Mouse (Mus musculus) embryonic facial prominence, embryonic 14.5 days (tissue): ENCODE results near the gene Rab5c. TPM values are rescaled to one million over a fixed set of nuclear protein-coding genes. Genes with fewer than 3 reads are reported as not detected.

Source experiments
- ATAC-seq: fragments of 200-750 bp; cut with Nextera tagmentation; 2 replicates; pipeline ENCODE4 v1.8.0; 2017; ENCODE audit warnings: low read depth, moderate number of reproducible peaks, moderate TSS enrichment
- DNase-seq: peaks from one replicate; pipeline ENCODE4 v3.0.0-alpha.2; 2015; ENCODE audit warnings: low spot score
- H3K27ac ChIP-seq: fragments of 300-500 bp; sonication (generic); replicated peaks from 2 replicates; pipeline ENCODE4 v1.5.1; 2014; ENCODE audit warnings: low read depth, mild to moderate bottlenecking, low read length, moderate library complexity
- H3K27me3 ChIP-seq: fragments of 300-500 bp; sonication (generic); replicated peaks from 2 replicates; pipeline ENCODE4 v1.6.1; 2014; ENCODE audit warnings: low read length; ENCODE audit not compliant: control insufficient read depth, insufficient read depth
- H3K36me3 ChIP-seq: fragments of 300-500 bp; sonication (generic); 2 replicates; pipeline ENCODE4 v1.6.1; 2014; ENCODE audit warnings: low read length, mixed read lengths; ENCODE audit not compliant: control insufficient read depth, insufficient read depth
- H3K4me1 ChIP-seq: fragments of 300-500 bp; sonication (generic); 2 replicates; pipeline ENCODE4 v1.6.1; 2014; ENCODE audit warnings: antibody characterized with exemption, low read length; ENCODE audit not compliant: control insufficient read depth, insufficient read depth
- H3K4me2 ChIP-seq: fragments of 300-500 bp; sonication (generic); 2 replicates; pipeline ENCODE4 v1.6.1; 2014; ENCODE audit warnings: low read depth, mild to moderate bottlenecking, low read length, moderate library complexity, mixed read lengths
- H3K4me3 ChIP-seq: fragments of 300-500 bp; sonication (generic); 2 replicates; pipeline ENCODE4 v1.5.1; 2014; ENCODE audit warnings: low read depth, mild to moderate bottlenecking, low read length
- H3K9ac ChIP-seq: fragments of 300-500 bp; sonication (generic); 2 replicates; pipeline ENCODE4 v1.6.1; 2014; ENCODE audit warnings: low read depth, mild to moderate bottlenecking, low read length, moderate library complexity, mixed read lengths
- H3K9me3 ChIP-seq: fragments of 300-500 bp; sonication (generic); 2 replicates; pipeline ENCODE4 v1.6.1; 2016; ENCODE audit warnings: low read length; ENCODE audit not compliant: control insufficient read depth
- WGBS: fragments of 180-500 bp; shearing (Covaris S2); extraction: QIAGEN DNeasy Blood & Tissue Kit; methylation state at CpG from one replicate; pipeline ENCODE4 v1.1.7; 2014; 5-methylcytosine and 5-hydroxymethylcytosine counted together
- polyA plus RNA-seq: library from polyadenylated mRNA; unstranded; fragments of >200 nt; fragmentation: Nextera tagmentation; extraction: Ambion mirVana; gene quantifications from 2 replicates; pipeline ENCODE4 v1.2.1, GENCODE M21; 2014

The Rab5c gene
- polyA plus RNA-seq, 1 experiment from 2014 or later: 70.7 TPM

DNA sequence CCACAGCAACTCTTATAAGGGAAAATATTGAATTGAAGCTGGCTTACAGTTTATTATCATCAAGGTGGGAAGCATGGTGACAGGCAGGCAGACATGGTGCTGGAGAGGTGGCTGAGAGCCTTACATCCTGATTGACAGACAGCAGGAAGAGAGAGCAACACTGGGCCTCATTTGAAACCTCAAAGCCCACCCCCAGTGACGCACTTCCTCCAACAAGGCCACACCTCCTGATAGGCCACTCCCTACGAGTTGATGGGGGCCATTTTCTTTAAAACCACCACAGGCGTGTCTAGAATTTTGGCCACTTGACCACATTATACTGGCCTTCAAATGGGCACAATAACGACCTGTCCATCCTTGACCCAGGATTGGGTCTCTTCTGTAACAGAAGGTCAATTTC, 36.2 kb upstream of the Rab5c start:
- H3K4me3 ChIP-seq: no peak overlapping the region
- H3K9me3 ChIP-seq: no peaks in the 10 kb centered on the region
- H3K4me2 ChIP-seq: no peak overlapping the region
- H3K9ac ChIP-seq: no peak overlapping the region
- 0 out of 2 replicates have a peak, but pooled peaks cover 5% of the 10 kb centered on the region for H3K4me1 ChIP-seq
- ATAC-seq (no peak), DNase-seq (no peak)
- H3K27ac ChIP-seq: no peak overlapping the region
- no peaks in the 10 kb centered on the region for H3K27me3 ChIP-seq
- 0 out of 2 replicates have a peak, but pooled peaks cover 3% of the 10 kb centered on the region for H3K36me3 ChIP-seq
- WGBS: 75% methylated on average over 4 of the region's 4 CpGs

DNA sequence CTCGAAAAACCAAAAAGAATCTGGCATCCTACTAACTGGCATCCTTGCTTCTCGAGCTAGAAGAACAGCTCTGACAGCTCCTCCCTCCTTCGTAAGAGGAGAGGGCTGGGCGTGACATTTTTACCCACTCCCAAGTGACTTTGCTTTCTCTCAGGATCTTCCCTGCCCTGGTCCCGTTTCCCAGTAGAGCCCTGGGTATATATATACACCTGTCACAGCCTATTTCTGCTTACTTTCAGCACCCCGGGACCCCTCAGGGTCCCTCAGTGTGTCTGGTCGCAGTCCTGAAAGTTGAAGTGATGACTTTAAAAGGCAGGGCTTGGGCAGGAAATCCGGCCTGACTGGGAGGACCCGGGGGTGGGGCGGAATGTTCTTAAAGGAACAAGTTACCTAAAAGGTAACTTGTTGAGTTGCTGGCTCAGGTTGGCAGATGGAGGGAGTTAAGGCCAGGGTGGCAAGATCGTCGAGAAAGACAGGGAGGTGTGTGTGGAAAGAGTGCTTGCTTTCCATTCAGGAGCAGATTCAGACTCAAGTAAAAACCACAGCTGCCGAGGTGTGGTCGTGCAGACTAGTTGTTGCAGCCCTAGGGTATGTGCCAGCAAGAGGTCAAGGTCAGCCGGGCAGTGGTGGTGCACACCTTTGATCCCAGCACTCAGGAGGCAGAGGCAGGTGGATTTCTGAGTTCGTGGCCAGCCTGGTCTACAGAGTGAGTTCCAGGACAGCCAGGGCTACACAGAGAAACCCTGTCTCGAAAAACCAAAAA, 32.8 kb upstream of the Rab5c start, which contains the start of gene Ghdc:
TSS of gene Ghdc (minus strand) at position 312 of the 763 bp plus-strand sequence.
- Histone ChIP-seq H3K27ac (peak within 1 kb of the TSS; percentile 61), H3K4me1 (0 out of 2 replicates have a peak, but pooled peaks cover 5% of the 10 kb centered on the region), H3K36me3 (no peaks in the 10 kb centered on the region), H3K9me3 (no peaks in the 10 kb centered on the region), H3K4me3 (peak within 1 kb of the TSS; percentile 64), H3K4me2 (peak within 1 kb of the TSS; percentile 58), H3K27me3 (no peaks in the 10 kb centered on the region), H3K9ac (peak within 1 kb of the TSS; percentile 65)
- peak; percentile 65; the same call in 1 of the 2 replicates for ATAC-seq
- peak; percentile 88 for DNase-seq
- 17% methylated on average over 17 of the region's 17 CpGs for WGBS

DNA sequence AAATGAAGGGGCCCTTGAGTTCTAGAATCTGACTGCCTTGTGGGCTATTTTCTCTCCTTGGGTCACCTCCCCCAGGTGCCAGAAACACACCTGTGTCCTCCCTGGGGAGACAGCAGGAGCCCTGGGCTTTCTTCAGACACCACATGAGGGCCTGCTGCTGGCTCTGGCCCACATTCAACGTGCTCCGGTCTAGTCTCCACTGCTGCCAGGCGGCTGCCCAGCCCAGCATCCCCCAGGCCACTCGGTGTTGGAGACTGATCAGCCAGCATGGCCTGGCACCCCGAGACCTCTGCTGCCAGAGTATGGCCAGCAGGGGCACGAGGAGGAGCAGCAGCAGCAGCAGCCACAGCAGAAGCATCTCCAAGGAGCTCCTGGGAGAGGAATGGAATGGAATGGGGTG, 32.0 kb upstream of the Rab5c start:
- no peak for ATAC-seq
- 53% methylated on average over 6 of the region's 6 CpGs for WGBS
- Histone ChIP-seq H3K9me3 (no peaks in the 10 kb centered on the region), H3K4me3 (peak overlapping the region; percentile 64), H3K4me2 (peak overlapping the region; percentile 58), H3K9ac (peak overlapping the region; percentile 65), H3K27ac (no peak overlapping the region), H3K27me3 (no peaks in the 10 kb centered on the region), H3K36me3 (no peaks in the 10 kb centered on the region), H3K4me1 (0 out of 2 replicates have a peak, but pooled peaks cover 5% of the 10 kb centered on the region)
- no peak for DNase-seq

DNA sequence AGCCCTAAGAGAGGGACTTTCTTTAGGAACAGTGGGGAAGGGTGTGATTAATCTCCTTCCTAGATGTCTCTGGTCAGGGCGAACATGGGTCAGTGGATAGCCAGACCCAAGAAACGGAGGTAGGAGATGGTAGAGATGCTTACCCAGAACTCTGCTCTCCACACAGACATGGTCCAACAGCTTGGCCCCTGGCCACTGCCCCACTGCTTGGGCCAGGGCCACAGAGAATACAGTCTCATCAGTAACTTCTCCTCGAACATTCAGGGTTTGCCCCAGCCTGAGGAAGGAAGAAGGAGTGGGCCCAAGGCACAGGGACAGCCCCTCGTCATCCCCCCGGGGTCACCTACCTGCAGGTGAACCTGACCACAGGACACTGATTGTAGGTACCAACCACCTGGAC, 29.9 kb upstream of the Rab5c start:
- no peak for ATAC-seq
- no peaks in the 10 kb centered on the region for H3K9me3 ChIP-seq
- DNase-seq: no peak
- no peaks in the 10 kb centered on the region for H3K36me3 ChIP-seq
- 0 out of 2 replicates have a peak, but pooled peaks cover 5% of the 10 kb centered on the region for H3K4me1 ChIP-seq
- no peak overlapping the region for H3K4me2 ChIP-seq
- WGBS: 77% methylated on average over 5 of the region's 5 CpGs
- no peak overlapping the region for H3K27ac ChIP-seq
- H3K4me3 ChIP-seq: no peak overlapping the region
- H3K27me3 ChIP-seq: 0 out of 2 replicates have a peak, but pooled peaks cover under 1% of the 10 kb centered on the region
- H3K9ac ChIP-seq: no peak overlapping the region

DNA sequence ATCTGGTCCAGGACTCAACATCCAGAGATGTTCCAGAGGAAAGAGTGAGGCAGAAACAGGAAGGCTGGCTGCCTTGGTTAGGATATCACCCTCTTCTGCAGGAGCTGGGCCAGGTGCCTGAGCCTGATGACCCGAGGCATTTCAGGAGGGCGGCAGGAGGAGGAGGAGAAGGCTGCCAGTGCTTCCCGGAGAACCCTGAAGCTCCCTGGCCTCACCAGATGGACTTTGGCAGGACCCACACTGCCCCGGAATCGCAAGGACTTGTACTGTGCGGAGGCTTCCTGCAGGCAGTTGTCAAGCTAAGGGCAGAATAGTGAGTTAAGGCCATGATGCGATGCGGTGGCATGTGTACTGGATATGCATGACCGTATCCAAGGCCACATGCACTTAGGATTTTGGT, 28.7 kb upstream of the Rab5c start:
- H3K4me2 ChIP-seq: no peak overlapping the region
- 0 out of 2 replicates have a peak, but pooled peaks cover 5% of the 10 kb centered on the region for H3K4me1 ChIP-seq
- no peak for ATAC-seq
- no peak overlapping the region for H3K4me3 ChIP-seq
- no peak overlapping the region for H3K27ac ChIP-seq
- H3K36me3 ChIP-seq: no peaks in the 10 kb centered on the region
- no peak for DNase-seq
- H3K9ac ChIP-seq: no peak overlapping the region
- no peaks in the 10 kb centered on the region for H3K9me3 ChIP-seq
- H3K27me3 ChIP-seq: peaks cover 12% of the 10 kb centered on the region; the same call in 1 of the 2 replicates
- WGBS: 74% methylated on average over 7 of the region's 9 CpGs

DNA sequence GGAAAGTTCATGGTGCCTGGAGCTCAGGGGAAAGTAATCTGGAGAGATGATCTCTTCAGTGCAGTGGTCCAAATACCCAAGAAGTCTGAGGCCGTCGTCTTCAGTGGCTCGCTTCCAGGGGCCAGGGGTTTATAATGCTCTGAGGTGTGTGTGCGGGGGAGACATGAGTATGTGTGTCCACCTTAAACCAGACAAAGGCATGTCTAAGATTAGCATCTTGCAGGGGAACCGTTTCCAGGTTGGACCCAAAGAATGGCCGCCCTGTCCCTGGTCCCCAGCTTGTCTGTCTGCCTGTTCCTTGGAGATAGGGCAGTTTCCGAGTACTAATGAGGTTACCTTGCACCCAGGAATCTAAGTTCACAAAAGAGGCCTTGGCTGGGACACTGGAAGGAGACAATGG, 24.8 kb upstream of the Rab5c start, which contains the start of gene Hcrt:
TSS of gene Hcrt (minus strand) at position 101 of the 400 bp plus-strand sequence.
- peak within 1 kb of the TSS; percentile 59 for H3K4me2 ChIP-seq
- H3K27me3 ChIP-seq: peaks cover 43% of the 10 kb centered on the region
- H3K4me3 ChIP-seq: peak within 1 kb of the TSS; percentile 32
- H3K27ac ChIP-seq: no peak within 1 kb of the TSS
- no peaks in the 10 kb centered on the region for H3K9me3 ChIP-seq
- H3K4me1 ChIP-seq: 0 out of 2 replicates have a peak, but pooled peaks cover 6% of the 10 kb centered on the region
- peak within 1 kb of the TSS; percentile 41 for H3K9ac ChIP-seq
- ATAC-seq (no peak), DNase-seq (no peak)
- H3K36me3 ChIP-seq: no peaks in the 10 kb centered on the region
- WGBS: 82% methylated on average over 7 of the region's 7 CpGs

DNA sequence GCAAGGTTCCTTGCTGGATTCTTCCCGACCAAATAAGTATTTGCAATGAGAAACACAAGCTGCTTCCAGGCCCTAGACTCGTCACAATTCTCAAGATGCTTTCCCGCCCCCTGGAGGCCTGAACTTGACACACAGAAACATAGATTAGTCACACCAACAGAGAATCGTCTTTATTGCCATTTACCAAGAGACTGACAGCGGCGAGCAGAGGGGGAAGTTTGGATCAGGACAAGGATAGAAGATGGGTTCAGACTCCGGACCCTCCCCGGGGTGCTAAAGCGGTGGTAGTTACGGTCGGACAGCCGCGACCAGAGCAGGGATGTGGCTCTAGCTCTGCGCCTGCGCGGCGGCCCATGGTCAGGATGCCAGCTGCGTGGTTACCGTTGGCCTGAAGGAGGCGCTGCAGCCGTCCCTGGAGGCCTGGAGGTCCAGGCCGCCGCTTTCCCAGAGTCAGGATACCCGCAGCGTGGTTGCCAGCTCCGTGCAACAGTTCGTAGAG, 23.6 kb upstream of the Rab5c start:
- Histone ChIP-seq H3K36me3 (no peaks in the 10 kb centered on the region), H3K4me1 (0 out of 2 replicates have a peak, but pooled peaks cover 6% of the 10 kb centered on the region), H3K27ac (no peak overlapping the region), H3K9me3 (no peaks in the 10 kb centered on the region), H3K27me3 (peaks cover 43% of the 10 kb centered on the region), H3K9ac (peak overlapping the region; percentile 41), H3K4me2 (peak overlapping the region; percentile 59), H3K4me3 (peak overlapping the region; percentile 32)
- WGBS: under 1% methylated on average over 25 of the region's 27 CpGs
- DNase-seq: peak; percentile 70
- ATAC-seq: peak; percentile 50; the same call in 1 of the 2 replicates

DNA sequence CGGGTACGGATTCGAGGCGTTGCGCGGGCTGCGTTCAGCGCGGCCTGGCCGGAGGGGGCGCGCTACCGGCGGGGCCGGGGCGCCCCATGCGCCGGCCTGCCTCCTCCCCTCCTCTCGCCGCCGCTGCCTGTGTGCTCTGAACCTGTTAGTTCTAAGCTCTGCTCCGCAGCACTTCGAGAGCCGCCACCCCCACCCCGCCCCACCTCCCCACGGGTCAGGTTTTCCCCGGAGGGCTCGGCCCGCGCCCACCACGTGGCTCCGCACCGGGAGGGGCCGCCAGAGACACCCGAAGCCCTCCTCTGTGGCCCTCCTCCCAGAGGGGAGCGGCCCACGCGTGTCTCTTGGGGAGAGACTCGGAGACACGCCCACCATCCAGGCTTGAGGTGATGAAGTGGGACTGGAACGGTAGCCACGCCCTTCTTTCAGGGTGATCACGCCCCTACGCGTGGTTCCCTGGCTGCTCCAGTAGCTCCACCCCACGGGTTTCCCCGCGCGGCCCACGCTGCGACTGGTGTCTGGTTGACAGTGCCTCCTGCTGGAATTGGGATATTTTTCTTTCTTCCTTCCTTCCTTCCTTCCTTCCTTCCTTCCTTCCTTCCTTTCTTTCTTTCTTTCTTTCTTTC, 21.7 kb upstream of the Rab5c start, which contains the start of gene Kcnh4:
TSS of gene Kcnh4 (minus strand) at position 332 of the 623 bp plus-strand sequence.
- peak within 1 kb of the TSS; percentile 53 for H3K4me2 ChIP-seq
- under 1% methylated on average over 17 of the region's 51 CpGs for WGBS
- no peak within 1 kb of the TSS for H3K27ac ChIP-seq
- DNase-seq: peak; percentile 71
- H3K9me3 ChIP-seq: no peaks in the 10 kb centered on the region
- peak within 1 kb of the TSS; percentile 33 for H3K4me3 ChIP-seq
- no peaks in the 10 kb centered on the region for H3K36me3 ChIP-seq
- ATAC-seq: peak; percentile 56
- H3K4me1 ChIP-seq: 0 out of 2 replicates have a peak, but pooled peaks cover 6% of the 10 kb centered on the region
- H3K27me3 ChIP-seq: peaks cover 43% of the 10 kb centered on the region
- H3K9ac ChIP-seq: no peak within 1 kb of the TSS
